Mouse (Mus musculus): ENCODE results near the gene Fzd1.

Fzd1 gene

GRCm38 (mm10) chr5:4757902-4758301, at the start of gene Fzd1:
Fzd1 (minus strand) TSS chr5:4758035.
- peak; percentile 90 for DNase-seq

DNA sequence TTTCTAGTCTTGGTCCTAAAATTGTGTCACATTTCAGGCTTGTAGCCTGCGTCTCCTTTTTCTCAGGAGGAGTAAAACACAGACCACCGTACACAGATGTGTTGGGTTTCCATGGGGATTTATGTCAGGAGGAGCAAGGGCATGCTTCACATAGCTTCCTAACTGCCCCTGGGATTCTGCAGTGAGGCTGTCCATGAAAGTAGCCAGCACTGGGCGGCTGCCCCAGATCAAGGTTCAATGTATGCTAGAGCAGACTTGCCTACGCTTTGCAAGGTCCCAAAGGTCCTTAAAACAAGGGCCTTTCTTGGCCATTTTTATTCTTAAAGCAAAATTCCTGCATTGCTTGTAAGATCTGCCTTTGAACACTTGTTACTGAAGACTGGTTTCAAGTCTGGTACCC, 47.4 kb upstream of the Fzd1 start:
- DNase-seq, result no peak

- no peak for DNase-seq
These were observed 45.9 kb upstream of the Fzd1 start for GRCm38 (mm10) chr5:4803708-4804107.

DNA sequence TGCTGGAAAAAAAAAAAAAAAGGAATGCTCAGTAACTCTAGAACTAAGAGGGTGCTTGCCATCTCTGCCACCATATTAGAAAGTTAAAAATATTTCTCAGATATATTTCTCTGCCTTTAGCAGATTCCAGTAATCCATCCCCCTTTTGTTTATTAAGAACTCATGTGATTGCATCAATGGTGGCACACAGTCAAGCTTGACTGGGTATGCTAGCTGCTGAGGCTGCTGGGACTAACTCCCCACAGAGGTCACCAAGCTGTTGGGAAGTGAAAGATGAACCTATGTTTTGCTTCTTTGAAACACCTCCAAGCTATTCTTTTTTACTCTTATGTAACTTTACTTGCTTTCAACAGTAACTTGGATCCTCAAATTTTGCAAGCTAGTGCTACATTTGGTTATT, 44.1 kb upstream of the Fzd1 start:
- DNase-seq, result no peak

GRCm38 (mm10) chr5:4801096-4801850, 43.4 kb upstream of the Fzd1 start:
- DNase-seq, result no peak

GRCm38 (mm10) chr5:4791219-4791618, 33.4 kb upstream of the Fzd1 start:
- DNase-seq, result no peak

DNA sequence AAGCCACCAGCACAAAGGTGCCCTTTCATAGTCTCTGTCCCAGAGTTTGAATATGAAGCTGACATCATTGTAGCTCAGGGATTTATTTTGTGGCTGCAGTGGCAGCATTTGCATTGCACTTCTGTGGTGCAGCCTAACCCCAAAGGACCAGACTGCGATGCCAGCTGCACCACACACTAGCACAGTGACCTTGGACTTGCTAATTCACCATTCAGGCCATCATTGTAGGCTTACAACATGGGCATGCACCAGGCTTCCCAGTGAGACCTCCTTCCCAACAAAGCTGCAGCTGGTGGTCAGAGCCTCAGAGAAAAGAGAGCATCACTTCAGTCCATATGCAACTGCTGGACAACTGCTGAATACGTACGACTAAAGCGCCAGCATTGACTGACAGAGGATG, 32.4 kb upstream of the Fzd1 start:
- DNase-seq, result no peak

DNA sequence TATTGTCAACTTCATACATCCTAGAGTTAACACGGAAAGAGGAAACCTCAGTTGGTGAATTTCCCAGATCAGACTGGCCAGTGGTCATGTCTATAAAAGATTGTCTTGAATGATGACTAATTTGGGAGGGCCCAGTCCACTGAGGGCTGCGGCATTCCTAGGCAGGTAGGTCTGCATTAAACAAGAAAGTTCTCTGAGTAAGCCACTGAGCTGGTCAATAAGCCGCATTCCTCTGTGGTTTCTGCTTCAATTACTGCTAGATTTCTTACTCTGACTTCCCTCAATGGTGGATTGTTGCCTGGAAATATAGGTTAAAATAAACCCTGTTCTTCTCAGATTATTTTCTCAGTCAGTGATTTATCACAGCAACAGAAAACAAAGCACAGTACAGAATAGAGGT, 30.6 kb upstream of the Fzd1 start:
- no peak for DNase-seq

GRCm38 (mm10) chr5:4786816-4787215, 29.0 kb upstream of the Fzd1 start:
- DNase-seq, result no peak

GRCm38 (mm10) chr5:4778274-4778673, 20.4 kb upstream of the Fzd1 start:
- no peak for DNase-seq

- no peak for DNase-seq
These were observed 18.7 kb upstream of the Fzd1 start for GRCm38 (mm10) chr5:4776495-4776894.

- DNase-seq, result no peak
These were observed 15.4 kb upstream of the Fzd1 start for GRCm38 (mm10) chr5:4773090-4773772.

DNA sequence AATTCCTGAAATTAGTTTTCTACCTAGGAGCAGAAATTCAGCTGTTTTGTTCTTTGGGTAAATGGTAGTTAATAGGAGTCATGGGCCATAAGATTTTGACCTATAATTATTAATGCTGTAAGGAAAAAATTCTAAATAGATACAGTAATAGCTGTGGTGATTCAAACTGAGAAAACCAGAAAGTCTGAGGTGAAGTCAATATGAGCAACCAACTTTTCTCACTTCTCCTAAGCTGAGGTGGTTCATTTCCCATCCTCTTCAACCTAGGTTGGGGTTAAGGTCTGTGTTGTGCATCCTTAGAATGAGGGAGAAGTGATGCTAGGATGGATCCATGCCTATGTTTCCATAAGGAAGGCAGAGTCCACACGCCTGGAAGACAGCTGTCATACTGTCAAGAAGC, 12.8 kb upstream of the Fzd1 start:
- DNase-seq, result no peak

GRCm38 (mm10) chr5:4767896-4768295, 10.1 kb upstream of the Fzd1 start:
- DNase-seq, result no peak

DNA sequence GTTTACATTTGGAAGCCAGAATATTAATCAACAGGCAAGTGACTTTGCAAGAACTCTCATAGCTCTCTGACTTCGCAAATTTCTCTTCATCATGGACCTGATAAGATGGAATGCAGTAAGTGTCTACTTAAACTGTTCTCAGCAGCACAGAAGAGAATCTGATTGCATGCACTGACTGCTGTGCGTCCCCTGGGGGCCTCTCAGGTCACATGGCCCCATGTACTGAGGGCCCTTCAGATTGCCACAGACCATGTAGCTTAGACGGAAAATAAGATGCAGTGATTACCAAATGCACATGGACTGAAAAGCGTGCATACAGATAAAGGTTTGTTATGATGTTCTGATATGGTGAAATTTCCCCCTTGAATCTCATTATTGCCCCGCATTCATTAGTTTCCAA, 8.9 kb upstream of the Fzd1 start:
- DNase-seq, result no peak

DNA sequence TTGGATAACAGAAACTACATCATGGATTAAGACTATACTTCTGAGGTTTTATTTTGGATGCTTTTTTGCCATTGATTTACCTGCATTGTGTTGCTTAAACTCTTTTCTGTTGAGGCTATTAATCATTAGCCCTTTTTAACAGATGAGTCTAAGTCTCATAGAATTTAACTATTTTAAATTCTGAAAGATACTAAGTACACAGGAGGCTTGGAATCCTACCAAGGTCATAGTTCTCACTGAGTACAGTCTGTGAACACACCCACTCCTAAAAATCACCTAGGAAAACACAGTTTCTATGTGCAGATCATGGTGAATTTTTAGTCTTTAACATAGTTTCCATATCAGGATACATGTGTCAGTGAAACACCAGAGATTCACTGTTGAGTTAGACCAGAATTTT, 4.1 kb upstream of the Fzd1 start:
- no peak for DNase-seq

DNA sequence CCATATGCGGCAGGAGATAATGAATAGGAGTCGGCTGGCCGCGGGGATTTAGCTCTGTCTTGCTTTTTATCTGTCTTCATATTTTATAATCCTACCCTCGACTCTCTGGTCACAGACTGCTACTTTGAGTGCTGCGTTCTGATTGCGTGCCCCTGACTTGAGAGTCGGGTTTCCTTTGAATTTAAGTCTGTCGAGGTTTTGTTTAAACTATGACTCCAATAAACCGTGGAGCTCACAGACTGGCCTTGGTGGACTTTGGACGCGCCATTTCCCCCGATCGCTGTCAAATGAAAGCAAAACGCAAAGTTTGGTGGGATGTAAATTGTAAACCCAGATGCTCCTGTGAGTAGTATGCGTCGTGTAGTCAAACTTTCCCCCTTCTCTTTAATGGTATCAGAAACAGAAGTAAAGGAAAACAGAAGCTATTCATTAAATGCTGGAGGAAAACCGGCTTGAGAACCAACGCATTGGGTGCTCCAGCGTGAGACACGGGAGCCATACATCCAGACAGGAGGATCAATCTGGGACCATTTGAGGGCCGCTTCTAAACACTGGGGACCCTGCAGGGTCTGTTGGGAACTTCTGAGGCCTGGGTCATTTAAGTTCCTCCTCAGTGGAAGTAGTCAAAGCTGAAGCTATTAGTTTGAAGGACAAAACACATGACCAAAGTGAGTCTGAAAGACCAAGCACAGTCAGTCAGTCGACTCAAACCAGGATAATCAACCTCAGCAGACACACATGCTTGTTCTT, 671 bp upstream of the Fzd1 start:
- no peak for DNase-seq

DNA sequence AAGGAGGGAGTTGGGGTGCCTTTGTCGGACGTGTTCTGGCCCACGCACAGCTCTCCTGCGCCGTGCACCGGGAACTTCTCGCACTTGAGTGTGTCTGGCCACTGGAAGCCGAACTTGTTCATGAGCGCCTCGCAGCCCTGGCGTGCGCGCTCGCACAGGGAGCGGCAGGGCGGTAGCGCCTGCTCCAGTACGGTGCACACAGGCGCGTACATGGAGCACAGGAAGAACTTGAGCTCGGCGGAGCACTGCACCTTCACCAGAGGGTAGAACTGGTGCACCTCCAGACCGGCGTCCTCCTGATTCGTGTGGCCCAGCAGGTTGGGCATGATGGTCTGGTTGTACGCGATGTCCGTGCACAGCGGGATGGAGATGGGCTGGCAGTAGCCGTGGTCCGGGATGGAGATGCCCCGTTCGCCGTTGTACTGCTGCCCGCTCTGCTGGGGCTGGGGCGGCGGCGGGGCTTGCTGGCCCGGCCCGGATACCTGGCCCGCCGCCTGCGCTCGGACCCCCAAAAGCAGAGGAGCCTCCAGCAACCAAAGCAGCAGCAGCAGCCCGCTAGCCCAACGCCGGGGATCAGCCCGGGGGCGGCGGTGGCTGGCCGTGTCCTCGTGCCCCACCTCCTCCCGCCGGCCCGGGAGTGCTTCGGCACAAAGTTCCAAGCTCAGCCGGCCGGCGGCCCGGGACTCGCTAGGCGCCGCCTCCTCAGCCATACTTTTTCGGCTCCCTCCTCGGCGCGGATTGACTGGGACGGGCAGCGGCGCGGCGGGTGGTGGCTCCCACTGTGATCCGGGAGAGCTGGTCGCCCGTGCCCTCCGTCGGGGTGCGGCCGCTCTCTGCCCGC, 744 bp downstream of the Fzd1 start:
- peak; percentile 51 for DNase-seq

- peak; percentile 10 for DNase-seq
These were observed 1.7 kb downstream of the Fzd1 start for GRCm38 (mm10) chr5:4756001-4756681.

DNA sequence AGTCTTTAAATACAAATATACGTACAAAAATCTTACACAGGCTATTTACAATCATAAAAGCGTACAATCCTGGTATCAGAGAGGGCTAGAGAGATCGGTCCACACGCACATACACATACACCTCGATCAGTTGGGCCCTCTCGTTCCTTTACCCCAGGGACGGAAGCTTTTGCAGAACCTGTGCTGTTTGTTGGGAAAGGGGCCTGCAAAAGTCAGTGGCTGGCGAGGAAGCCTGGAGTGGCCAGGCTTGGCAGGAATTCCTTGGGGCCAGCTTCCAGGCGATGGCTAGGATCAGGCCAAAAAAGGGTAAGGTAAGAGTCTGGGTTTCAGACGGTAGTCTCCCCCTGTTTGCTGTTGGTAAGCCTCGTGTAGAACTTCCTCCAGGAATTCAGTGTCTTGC, 2.5 kb downstream of the Fzd1 start:
- DNase-seq, result no peak

DNA sequence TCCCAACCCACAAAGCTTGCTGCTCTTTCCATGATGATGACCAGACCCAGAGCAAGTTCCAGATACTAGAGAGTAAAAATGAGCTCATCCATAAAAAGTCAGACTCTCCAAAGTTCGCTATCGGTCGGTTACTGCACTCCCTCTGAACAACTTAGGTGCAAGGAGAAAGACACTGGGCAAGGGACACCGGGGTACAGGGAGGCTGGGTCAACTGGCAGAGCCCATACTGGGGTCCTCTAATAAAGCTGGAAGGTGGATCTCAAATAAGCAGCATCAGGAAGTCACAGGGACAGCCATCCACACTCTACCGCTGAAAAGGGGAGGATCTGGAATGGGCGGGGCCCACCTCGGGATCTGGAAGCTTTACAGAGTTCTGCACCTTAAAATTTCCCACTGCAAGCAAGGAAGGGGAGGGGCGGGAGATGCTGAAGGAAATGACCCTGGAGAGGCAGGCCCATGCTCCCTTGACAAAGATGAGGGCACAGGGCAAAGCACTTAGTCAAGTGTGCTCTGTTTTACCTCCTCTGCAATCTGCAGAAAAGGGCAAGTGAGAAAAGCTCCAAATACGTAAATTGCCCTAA, 3.0 kb downstream of the Fzd1 start:
- no peak for DNase-seq

- DNase-seq, result no peak
These were observed 4.7 kb downstream of the Fzd1 start for GRCm38 (mm10) chr5:4753161-4753560.

All from right cerebral cortex, adult 18-20 months (tissue).